Mouse (Mus musculus) ZHBTc4 (cell line): ENCODE data around the gene Prkcb.
A peak's percentile ranks its signal among the peaks of the same experiment; 100 is the strongest.

ENCODE experiments used
- DNase-seq: peaks from one replicate; pipeline ENCODE4 v3.0.0-alpha.2; 2011; ENCODE audit warnings: low read depth, low spot score

Gene Prkcb

GRCm38 (mm10) chr7:122667903-122668302 lies 379.4 kb downstream of the Prkcb start:
- DNase-seq = peak; percentile 83

- DNase-seq = no peak
Observed at GRCm38 (mm10) chr7:122670442-122670872, 381.9 kb downstream of the Prkcb start, which contains the start of gene Cacng3. TSS of gene Cacng3 (plus strand) at chr7:122670492.

GRCm38 (mm10) chr7:122670873-122671641 lies 382.5 kb downstream of the Prkcb start:
- peak; percentile 96 for DNase-seq

GRCm38 (mm10) chr7:122672981-122673380 lies 384.4 kb downstream of the Prkcb start:
- DNase-seq = no peak

GRCm38 (mm10) chr7:122675207-122675606 lies 386.7 kb downstream of the Prkcb start:
- DNase-seq = no peak
